Mouse (Mus musculus): ENCODE measurements at regions not wholly inside any gene's neighbourhood (a gene's known extent, or its start where the extent isn't known, plus 50 kb on each side); places are given as distances from the start of the nearest gene placed in this dataset.

GRCm38 (mm10) chr15:63624814-63625213 is 220.2 kb downstream of the Gsdmc2 start:
- no peak for TF ChIP-seq POLR2A (IDR thresholded peaks at IDR 0.05; ENCODE audit: extremely low read depth, insufficient read depth, low read length)
- TF ChIP-seq CTCF (IDR thresholded peaks at IDR 0.05; ENCODE audit: low read depth, low read length), result no peak
